Mouse (Mus musculus) hindbrain, embryonic 14.5 days (tissue): ENCODE measurements around the gene Ola1. TPM values are rescaled to one million over a fixed set of nuclear protein-coding genes. Genes with fewer than 3 reads are reported as not detected.

ENCODE experiments used
- ATAC-seq: fragments of 200-750 bp; cut with Nextera tagmentation; 2 replicates; pipeline ENCODE4 v1.8.0; 2017; ENCODE audit warnings: moderate number of reproducible peaks, mild to moderate bottlenecking, moderate TSS enrichment, moderate library complexity; ENCODE audit not compliant: low FRiP score
- DNase-seq: peaks from one replicate; pipeline ENCODE4 v3.0.0-alpha.2; 2015; ENCODE audit warnings: low spot score
- H3K27ac ChIP-seq: fragments of 300-500 bp; sonication (generic); 2 replicates; pipeline ENCODE4 v1.5.1; 2014; ENCODE audit warnings: mild to moderate bottlenecking, moderate library complexity
- H3K27me3 ChIP-seq: fragments of 300-500 bp; sonication (generic); 2 replicates; pipeline ENCODE4 v1.6.1; 2014; ENCODE audit warnings: mild to moderate bottlenecking, low read length, mixed read lengths; ENCODE audit not compliant: control insufficient read depth, insufficient read depth
- H3K36me3 ChIP-seq: fragments of 300-500 bp; sonication (generic); replicated peaks from 2 replicates; pipeline ENCODE4 v1.6.1; 2014; ENCODE audit not compliant: control insufficient read depth, insufficient read depth
- H3K4me1 ChIP-seq: fragments of 300-500 bp; sonication (generic); replicated peaks from 2 replicates; pipeline ENCODE4 v1.6.1; 2014; ENCODE audit warnings: antibody characterized with exemption, low read length, mixed read lengths; ENCODE audit not compliant: control insufficient read depth, insufficient read depth
- H3K4me2 ChIP-seq: fragments of 300-500 bp; sonication (generic); replicated peaks from 2 replicates; pipeline ENCODE4 v1.6.1; 2014; ENCODE audit warnings: mild to moderate bottlenecking, moderate library complexity
- H3K4me3 ChIP-seq: fragments of 300-500 bp; sonication (generic); replicated peaks from 2 replicates; pipeline ENCODE4 v1.5.1; 2014; ENCODE audit warnings: mild to moderate bottlenecking, low read length
- H3K9ac ChIP-seq: fragments of 300-500 bp; sonication (generic); 2 replicates; pipeline ENCODE4 v1.6.1; 2014
- H3K9me3 ChIP-seq: fragments of 300-500 bp; sonication (generic); 2 replicates; pipeline ENCODE4 v1.6.1; 2016; ENCODE audit warnings: low read length; ENCODE audit not compliant: control insufficient read depth
- WGBS: fragments of 180-500 bp; shearing (Covaris S2); extraction: QIAGEN DNeasy Blood & Tissue Kit; methylation state at CpG from one replicate; pipeline ENCODE4 v1.1.7; 2014; 5-methylcytosine and 5-hydroxymethylcytosine counted together
- polyA plus RNA-seq: library from polyadenylated mRNA; unstranded; fragments of >200 nt; fragmentation: Nextera tagmentation; extraction: Ambion mirVana; gene quantifications from 2 replicates; pipeline ENCODE4 v1.2.1, GENCODE M21; 2014

Gene Ola1
- polyA plus RNA-seq, 1 experiment from 2014 or later, result 100 TPM

DNA sequence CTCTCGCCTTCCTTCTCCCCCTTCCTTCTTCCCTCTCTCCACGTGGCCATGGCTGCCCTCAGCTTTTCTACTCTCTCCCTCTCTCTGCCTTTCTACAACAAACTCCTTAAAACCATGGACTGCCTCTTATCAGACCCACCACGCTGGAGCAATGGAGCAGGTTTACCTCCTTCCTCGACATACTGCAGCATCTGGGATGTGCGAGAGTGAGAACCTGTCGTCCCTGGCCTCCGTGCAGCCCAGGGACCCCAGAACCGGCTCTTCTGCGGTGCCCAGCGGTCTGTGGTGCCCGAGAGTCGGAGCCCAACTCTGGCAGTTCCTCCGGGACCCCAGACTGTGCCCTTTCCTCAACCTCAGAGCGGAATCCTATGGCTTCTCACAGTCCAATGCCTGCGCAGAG lies 139.4 kb downstream of the Ola1 start:
- Histone ChIP-seq H3K9ac (no peak overlapping the region), H3K27me3 (no peaks in the 10 kb centered on the region), H3K4me1 (no peaks in the 10 kb centered on the region), H3K4me2 (no peak overlapping the region), H3K27ac (no peak overlapping the region), H3K36me3 (no peaks in the 10 kb centered on the region), H3K4me3 (no peak overlapping the region), H3K9me3 (no peaks in the 10 kb centered on the region)
- 75% methylated on average over 15 of the region's 15 CpGs for WGBS
- DNase-seq, result no peak
- ATAC-seq, result no peak

DNA sequence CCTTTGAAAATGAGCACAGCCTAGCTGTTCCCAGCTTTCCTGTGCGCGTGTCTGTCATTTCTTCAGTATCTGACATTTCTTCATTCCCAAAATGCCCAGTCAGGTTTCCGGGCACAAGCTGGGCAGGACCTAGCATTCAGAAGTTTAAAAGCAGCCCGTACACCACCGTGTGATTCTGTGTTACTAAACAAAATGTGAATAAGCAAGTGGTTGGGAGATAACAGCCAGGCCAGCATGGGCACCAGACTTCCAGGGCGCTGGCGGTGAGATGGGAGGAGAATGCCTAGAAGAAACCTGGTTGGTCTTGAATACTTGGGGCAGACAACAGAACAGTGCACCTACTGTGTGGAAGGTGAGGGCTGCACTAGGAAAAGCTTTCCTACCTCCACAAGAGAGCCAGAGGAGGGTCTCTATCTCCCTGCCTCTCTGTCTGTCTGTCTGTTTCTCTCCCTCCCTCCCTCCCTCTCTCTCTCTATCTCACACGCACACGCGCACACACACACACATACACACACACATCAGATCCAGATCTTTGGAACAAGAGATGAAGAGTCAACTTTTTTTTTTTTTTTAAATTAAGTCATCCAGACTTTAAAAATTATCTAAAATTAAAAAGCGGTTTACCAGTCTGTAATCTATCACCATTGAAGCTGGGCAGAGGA lies 144.8 kb downstream of the Ola1 start:
- ATAC-seq (no peak), DNase-seq (no peak)
- H3K27ac ChIP-seq, result no peak overlapping the region
- WGBS, result 92% methylated on average over 11 of the region's 11 CpGs
- H3K4me3 ChIP-seq, result no peak overlapping the region
- no peaks in the 10 kb centered on the region for H3K4me1 ChIP-seq
- H3K9me3 ChIP-seq, result no peaks in the 10 kb centered on the region
- no peaks in the 10 kb centered on the region for H3K36me3 ChIP-seq
- no peak overlapping the region for H3K4me2 ChIP-seq
- H3K9ac ChIP-seq, result no peak overlapping the region
- H3K27me3 ChIP-seq, result no peaks in the 10 kb centered on the region

DNA sequence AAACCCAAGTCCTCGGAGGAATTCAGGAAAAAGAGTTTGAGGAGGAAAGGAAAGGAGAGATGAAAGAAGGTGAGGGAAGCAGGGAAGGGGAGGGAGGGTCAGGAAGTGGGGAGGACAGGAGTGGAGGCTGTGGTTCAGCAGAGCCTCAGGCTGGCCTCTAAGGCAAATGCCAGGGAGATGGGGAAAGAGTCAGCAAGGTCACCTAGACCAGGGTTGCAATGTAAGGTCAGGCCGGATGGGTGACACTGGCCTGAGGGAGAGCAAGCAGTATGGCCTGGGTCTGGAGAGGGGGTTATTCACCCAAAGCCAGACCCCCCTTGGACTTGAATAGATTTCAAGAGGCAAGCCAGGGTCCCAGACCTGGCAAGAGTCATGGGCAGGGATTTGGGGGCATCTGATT lies 147.5 kb downstream of the Ola1 start:
- no peak overlapping the region for H3K9ac ChIP-seq
- no peak overlapping the region for H3K27ac ChIP-seq
- H3K27me3 ChIP-seq, result no peaks in the 10 kb centered on the region
- H3K4me3 ChIP-seq, result no peak overlapping the region
- no peak overlapping the region for H3K4me2 ChIP-seq
- no peaks in the 10 kb centered on the region for H3K36me3 ChIP-seq
- 79% methylated on average over 2 of the region's 2 CpGs for WGBS
- no peaks in the 10 kb centered on the region for H3K9me3 ChIP-seq
- no peak for ATAC-seq
- DNase-seq, result no peak
- H3K4me1 ChIP-seq, result no peaks in the 10 kb centered on the region

DNA sequence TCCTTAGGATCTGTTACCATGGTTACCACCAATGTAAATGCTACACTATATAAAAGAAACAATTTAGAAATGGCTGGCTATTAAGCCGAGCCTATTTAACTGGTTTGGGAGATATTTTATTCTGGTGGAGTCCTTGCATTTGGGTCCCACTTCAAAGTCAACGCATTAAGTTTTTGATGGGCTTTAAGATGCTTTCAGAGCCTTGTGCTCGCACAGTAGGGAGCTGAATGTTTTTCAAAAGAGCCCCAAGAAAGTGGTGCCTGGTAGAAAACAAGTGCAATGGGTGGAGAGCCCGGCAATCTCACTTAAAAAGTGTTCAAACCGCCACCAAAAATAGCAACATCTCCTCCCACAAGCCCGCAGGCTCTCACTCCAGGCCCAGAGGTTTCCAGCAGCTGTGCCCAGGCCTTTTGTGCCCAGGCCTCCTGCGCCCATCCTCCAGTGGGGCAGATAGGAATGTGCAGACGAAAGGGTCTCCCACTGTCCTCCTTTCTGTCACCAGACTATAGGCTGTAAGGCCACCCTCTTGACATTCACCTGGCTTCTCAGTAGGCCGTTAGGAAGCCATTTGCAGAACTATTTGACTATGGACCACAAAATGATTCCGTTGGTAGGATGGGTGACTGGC lies 148.2 kb downstream of the Ola1 start:
- no peak overlapping the region for H3K4me2 ChIP-seq
- WGBS, result 40% methylated on average over 10 of the region's 10 CpGs
- H3K27ac ChIP-seq, result no peak overlapping the region
- no peaks in the 10 kb centered on the region for H3K9me3 ChIP-seq
- no peaks in the 10 kb centered on the region for H3K36me3 ChIP-seq
- no peaks in the 10 kb centered on the region for H3K27me3 ChIP-seq
- no peak overlapping the region for H3K4me3 ChIP-seq
- DNase-seq (no peak), ATAC-seq (no peak)
- H3K9ac ChIP-seq, result no peak overlapping the region
- H3K4me1 ChIP-seq, result no peaks in the 10 kb centered on the region

DNA sequence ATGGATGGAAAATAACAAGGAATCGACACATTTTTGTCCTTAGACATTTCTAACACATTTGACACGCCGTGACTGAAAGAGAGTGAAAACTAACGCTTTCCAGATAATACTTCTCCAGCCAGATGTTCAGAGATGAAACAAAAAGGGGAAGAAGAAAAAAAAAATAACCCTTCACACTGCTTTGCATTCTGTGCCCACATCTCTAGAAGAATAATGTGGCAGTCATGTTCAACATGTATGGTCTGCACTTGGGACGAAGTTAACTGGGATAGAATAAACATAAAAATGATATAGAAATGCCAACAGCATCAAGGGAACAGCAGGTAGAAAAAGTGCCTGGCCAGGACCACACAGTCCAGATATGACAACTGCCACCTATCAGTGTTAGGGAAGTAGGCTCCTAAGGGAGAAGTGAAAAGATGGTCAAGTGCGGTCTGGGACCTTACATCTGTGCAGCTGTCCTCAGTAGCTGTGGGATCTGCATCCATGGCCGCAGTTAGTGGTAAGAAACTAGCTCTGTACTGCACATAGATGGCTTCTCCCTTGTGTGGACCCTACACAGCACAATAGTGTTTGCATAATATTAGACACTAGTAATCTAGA lies 149.4 kb downstream of the Ola1 start:
- no peaks in the 10 kb centered on the region for H3K36me3 ChIP-seq
- ATAC-seq, result no peak
- H3K27ac ChIP-seq, result no peak overlapping the region
- H3K27me3 ChIP-seq, result no peaks in the 10 kb centered on the region
- H3K9ac ChIP-seq, result no peak overlapping the region
- no peak overlapping the region for H3K4me2 ChIP-seq
- no peak overlapping the region for H3K4me3 ChIP-seq
- WGBS, result 96% methylated on average over 7 of the region's 7 CpGs
- H3K4me1 ChIP-seq, result no peaks in the 10 kb centered on the region
- H3K9me3 ChIP-seq, result no peaks in the 10 kb centered on the region
- DNase-seq, result no peak

DNA sequence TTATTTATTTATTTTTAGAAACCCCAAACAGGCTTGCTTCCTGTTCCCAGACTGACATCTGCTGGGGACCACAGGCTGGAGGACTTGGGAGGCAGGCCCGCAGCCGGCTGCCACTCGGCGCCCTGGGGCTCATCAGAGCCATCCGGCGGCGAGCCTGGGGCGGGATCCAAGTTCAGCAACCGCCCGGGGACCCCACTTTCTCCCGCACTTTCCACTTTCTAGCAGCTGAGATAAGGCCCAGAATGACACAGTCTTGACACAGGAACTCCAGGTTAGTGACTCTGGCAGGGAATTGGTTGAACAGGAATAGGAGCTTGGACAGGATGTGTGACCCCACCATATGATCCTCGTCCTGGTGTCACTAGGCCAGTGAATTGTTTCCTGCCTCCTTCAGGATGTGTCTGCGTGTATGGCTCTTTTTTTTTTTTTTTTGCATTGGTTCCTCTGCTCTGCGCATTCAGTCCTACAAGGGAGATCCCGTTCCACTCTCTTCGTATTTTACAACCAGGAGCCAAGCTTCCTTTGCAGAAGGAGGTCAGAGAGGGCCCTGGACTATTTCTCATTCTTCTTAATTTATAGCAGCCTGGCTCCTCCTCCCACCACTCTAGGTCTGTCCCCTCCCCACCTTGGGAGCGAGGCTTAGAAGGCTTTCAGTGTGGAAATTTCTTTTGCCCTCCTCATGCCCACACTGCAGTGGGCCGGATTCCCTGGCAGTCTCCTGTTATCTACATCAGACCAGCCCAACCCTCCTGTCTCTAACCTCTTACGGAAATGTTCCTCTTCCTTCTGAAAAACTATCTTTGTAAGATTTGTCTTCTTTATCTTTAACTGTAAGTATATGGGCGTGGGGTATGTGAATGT lies 152.2 kb downstream of the Ola1 start:
- H3K36me3 ChIP-seq, result no peaks in the 10 kb centered on the region

DNA sequence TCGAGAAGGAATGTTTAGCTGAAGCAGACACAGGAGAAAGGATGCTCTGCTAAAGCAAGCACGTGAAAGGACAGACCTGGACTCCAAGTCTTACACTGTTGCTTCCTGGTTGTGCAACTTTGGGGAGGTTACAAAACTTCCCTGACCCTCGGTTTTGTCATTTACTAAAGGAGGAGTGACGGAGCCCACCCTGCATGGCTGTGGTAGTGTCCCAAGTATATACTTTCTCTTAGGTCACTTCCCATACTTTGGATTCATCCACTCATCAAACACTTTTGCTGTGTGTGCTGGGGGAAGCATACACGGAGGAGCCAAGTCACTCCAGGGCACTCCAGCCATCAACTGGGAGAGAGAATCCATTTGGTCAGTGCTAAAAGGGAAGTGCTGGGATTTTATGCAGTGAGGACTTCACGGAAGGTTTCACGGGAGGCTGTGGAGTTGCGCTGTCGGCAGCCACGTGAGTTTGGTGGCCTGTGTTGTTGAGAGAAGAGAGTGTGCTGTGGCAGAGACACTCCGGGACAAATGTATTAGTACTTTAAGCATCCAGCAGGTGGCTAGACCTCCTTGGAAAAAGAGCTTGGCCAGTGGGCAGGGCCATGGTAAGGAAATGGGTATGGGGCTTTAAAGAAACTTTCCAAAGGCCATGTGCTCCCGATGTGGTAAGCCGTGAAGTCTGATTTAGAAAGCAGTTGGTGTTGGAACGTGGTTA lies 154.7 kb downstream of the Ola1 start:
- WGBS, result 78% methylated on average over 14 of the region's 14 CpGs
- no peak overlapping the region for H3K4me2 ChIP-seq

More for the DNA sequence above, 152.2 kb downstream of the Ola1 start:
- no peaks in the 10 kb centered on the region for H3K27me3 ChIP-seq
- WGBS, result 36% methylated on average over 20 of the region's 20 CpGs
- no peak overlapping the region for H3K27ac ChIP-seq
- H3K4me1 ChIP-seq, result no peaks in the 10 kb centered on the region
- H3K4me3 ChIP-seq, result no peak overlapping the region
- H3K4me2 ChIP-seq, result no peak overlapping the region; the same call in 1 of the 2 replicates
- DNase-seq (no peak), ATAC-seq (no peak)
- H3K9ac ChIP-seq, result no peak overlapping the region
- H3K9me3 ChIP-seq, result no peaks in the 10 kb centered on the region

DNA sequence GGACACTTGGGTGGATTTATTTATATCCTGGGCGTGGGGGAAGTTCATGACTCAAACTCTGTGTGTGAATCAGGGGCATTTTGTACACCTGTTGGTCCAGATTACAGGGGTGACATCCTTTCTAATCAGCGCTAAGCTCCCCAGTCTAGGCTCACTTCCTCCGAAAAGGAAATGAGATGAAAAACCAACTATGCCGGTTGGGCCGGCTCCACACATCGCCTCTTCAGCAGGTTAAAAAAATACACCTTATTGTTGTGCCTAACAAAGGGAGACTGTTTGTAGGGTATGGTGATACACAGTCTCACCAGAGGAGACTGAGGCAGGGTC lies 158.5 kb downstream of the Ola1 start:
- Histone ChIP-seq H3K27me3 (no peaks in the 10 kb centered on the region), H3K27ac (no peak overlapping the region), H3K4me1 (no peaks in the 10 kb centered on the region), H3K4me2 (no peak overlapping the region), H3K36me3 (no peaks in the 10 kb centered on the region), H3K9me3 (no peaks in the 10 kb centered on the region), H3K4me3 (no peak overlapping the region), H3K9ac (no peak overlapping the region)
- 85% methylated on average over 6 of the region's 6 CpGs for WGBS
- DNase-seq (no peak), ATAC-seq (no peak)

More for the DNA sequence above, 154.7 kb downstream of the Ola1 start:
- Histone ChIP-seq H3K27ac (no peak overlapping the region), H3K9ac (no peak overlapping the region), H3K4me3 (no peak overlapping the region), H3K27me3 (no peaks in the 10 kb centered on the region), H3K9me3 (no peaks in the 10 kb centered on the region), H3K36me3 (no peaks in the 10 kb centered on the region), H3K4me1 (no peaks in the 10 kb centered on the region)
- ATAC-seq (no peak), DNase-seq (no peak)
